Mouse (Mus musculus) gastrocnemius, postnatal 14 days (tissue): ENCODE results near the gene Raver1. TPM values are rescaled to one million over a fixed set of nuclear protein-coding genes. Genes with fewer than 3 reads are reported as not detected.

Experiments used
- DNase-seq: peaks from one replicate; pipeline ENCODE4 v3.0.0; 2021; ENCODE audit warnings: mixed read lengths
- intact Hi-C: fragments of 180-260 bp; cut with DNase I; formaldehyde crosslinking; loops from one replicate; pipeline ENCODE4 v1.15.1; 2025; ENCODE audit warnings: low total_unique reads
- microRNA-seq, 2 experiments: library from miRNA; unstranded; fragments of <30 nt; microRNA quantifications; one replicate each; pipeline ENCODE4 v1.2.0; 2021
- total RNA-seq, 2 experiments: library from RNA; stranded (reverse); gene quantifications; 2 replicates each; pipeline ENCODE4 v1.2.3; 2021

The Raver1 gene
- total RNA-seq, 2 experiments from 2014 or later: 16.2 to 19.6 TPM

GRCm38 (mm10) chr9:21028560-21029110 lies 63.2 kb downstream of the Raver1 start:
- intact Hi-C loops: no loop called here
- DNase-seq: no peak

GRCm38 (mm10) chr9:21027774-21028290 lies 64.0 kb downstream of the Raver1 start:
- no peak for DNase-seq
- intact Hi-C loops: no loop called here

- intact Hi-C loops: no loop called here
- DNase-seq: no peak
Measured at GRCm38 (mm10) chr9:21026849-21027248, 65.0 kb downstream of the Raver1 start.

- intact Hi-C loops: no loop called here
- no peak for DNase-seq
Measured at GRCm38 (mm10) chr9:21025258-21025810, 66.5 kb downstream of the Raver1 start.

Small RNAs within 50 kb of the gene (microRNA-seq; reads per million reads assigned to microRNA genes)
- gene Mir1900: 0 reads per million in 2 experiments
- 0 to 0.32 reads per million in 2 experiments for gene Mir7082

Other genes with a start within 250 kb of the Raver1 start
- gene A230050P20Rik, start 223.4 kb downstream of the Raver1 start, total RNA-seq: 1 to 10 TPM; 3.3 to 3.4 TPM
- 1 to 10 TPM; 3.5 to 4.1 TPM for gene Angptl6, start 212.3 kb downstream of the Raver1 start, total RNA-seq
- gene Ppan, start 203.8 kb downstream of the Raver1 start, total RNA-seq: 10 to 100 TPM in 1 of 2 experiments, 1 to 10 TPM in 1; 9.7 to 11.9 TPM
- gene Eif3g, start 193.4 kb downstream of the Raver1 start, total RNA-seq: 100 to 1,000 TPM; 105 to 114 TPM
- 10 to 100 TPM; 11.6 to 12.8 TPM for gene Dnmt1, start 132.1 kb downstream of the Raver1 start, total RNA-seq
- 1 to 10 TPM; 4.5 to 7.8 TPM for gene S1pr2, start 115.2 kb downstream of the Raver1 start, total RNA-seq
- 10 to 100 TPM; 50.8 to 54.9 TPM for gene Mrpl4, start 89.3 kb downstream of the Raver1 start, total RNA-seq
- gene Icam1, start 76.0 kb downstream of the Raver1 start, total RNA-seq: 1 to 10 TPM; 3.1 to 3.4 TPM
- gene Icam4, start 62.6 kb downstream of the Raver1 start, total RNA-seq: under 1 TPM; 0.29 to 0.43 TPM
- under 1 TPM; 0.07 to 0.10 TPM for gene Icam5, start 59.9 kb downstream of the Raver1 start, total RNA-seq
- gene Zglp1, start 24.9 kb downstream of the Raver1 start, total RNA-seq: not detected
- gene Gm49373, start 18.9 kb downstream of the Raver1 start, total RNA-seq: under 1 TPM in 1 of 2 experiments, not detected in 1; 0.13 TPM
- gene Fdx1l, start 18.4 kb downstream of the Raver1 start, total RNA-seq: 10 to 100 TPM; 25.5 to 26.5 TPM
- 1 to 10 TPM in 1 of 2 experiments, under 1 TPM in 1; 0.92 to 1.1 TPM for gene Gm38431, start within 50 bp of the Raver1 start, total RNA-seq
- 1 to 10 TPM; 4.9 to 5.3 TPM for gene Tyk2, start 39.2 kb upstream of the Raver1 start, total RNA-seq
- 100 to 1,000 TPM; 138 to 139 TPM for gene Cdc37, start 58.0 kb upstream of the Raver1 start, total RNA-seq
- 10 to 100 TPM; 26.1 to 27.1 TPM for gene Pde4a, start 73.7 kb upstream of the Raver1 start, total RNA-seq
- 10 to 100 TPM; 53.6 to 55.2 TPM for gene Keap1, start 147.4 kb upstream of the Raver1 start, total RNA-seq
- gene S1pr5, start 156.4 kb upstream of the Raver1 start, total RNA-seq: under 1 TPM; 0.10 to 0.27 TPM
- 10 to 100 TPM; 36.2 to 39.6 TPM for gene Atg4d, start 173.3 kb upstream of the Raver1 start, total RNA-seq
- 10 to 100 TPM; 10.5 to 11.9 TPM for gene Kri1, start 196.0 kb upstream of the Raver1 start, total RNA-seq
- gene Cdkn2d, start 199.4 kb upstream of the Raver1 start, total RNA-seq: 10 to 100 TPM; 12.0 to 13.2 TPM
- not detected for gene Ap1m2, start 220.3 kb upstream of the Raver1 start, total RNA-seq
- 100 to 1,000 TPM; 104 to 117 TPM for gene Slc44a2, start 228.7 kb upstream of the Raver1 start, total RNA-seq